Mouse (Mus musculus): ENCODE results near the gene Nudt1.

DNA sequence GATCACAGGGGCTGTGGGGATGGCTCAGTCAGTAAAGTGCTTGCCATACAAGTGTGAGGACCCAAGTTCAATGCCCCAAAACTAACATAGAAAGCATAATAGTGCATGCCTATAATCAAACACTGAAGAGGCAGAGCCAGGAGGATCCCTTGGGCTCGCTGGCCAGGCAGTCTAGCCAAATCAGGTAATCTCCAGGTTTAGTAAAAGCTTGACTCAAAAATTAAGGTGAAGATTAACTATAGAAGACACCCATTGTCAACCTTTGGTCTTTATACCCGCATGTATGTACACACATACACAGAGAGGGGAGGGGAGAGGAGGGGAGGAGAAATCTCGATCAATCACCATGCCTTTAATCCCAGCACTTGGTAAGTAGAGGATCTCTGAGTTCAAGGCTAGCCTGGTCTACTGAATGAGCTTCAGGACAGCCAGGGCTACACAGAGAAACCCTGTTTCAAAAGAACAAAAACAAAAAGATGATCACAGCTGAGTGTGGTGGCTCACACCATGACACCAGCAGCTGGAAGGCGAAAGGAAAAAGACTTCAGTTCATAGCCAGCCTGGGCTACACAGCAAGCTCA, 53.9 kb downstream of the Nudt1 start:
- no peak for TF ChIP-seq POLR2A (IDR thresholded peaks at IDR 0.05; ENCODE audit: control insufficient read depth, extremely low read depth, insufficient read depth, low read length, poor library complexity)
- no peak for TF ChIP-seq CTCF (IDR thresholded peaks at IDR 0.05; ENCODE audit: borderline replicate concordance, control insufficient read depth, extremely low read depth, insufficient read depth, low read length, poor library complexity)
